Mouse (Mus musculus) stomach, postnatal 0 days (tissue): Measurements from ENCODE around the gene Otof.

Experiments
- CTCF ChIP-seq: IDR thresholded peaks from 2 replicates; pipeline ENCODE4 v1.5.1; 2016; ENCODE audit warnings: antibody characterized with exemption, low read depth, mild to moderate bottlenecking, moderate library complexity
- EP300 ChIP-seq: optimal IDR thresholded peaks from 2 replicates; pipeline ENCODE3; 2016; ENCODE audit warnings: antibody characterized with exemption

DNA sequence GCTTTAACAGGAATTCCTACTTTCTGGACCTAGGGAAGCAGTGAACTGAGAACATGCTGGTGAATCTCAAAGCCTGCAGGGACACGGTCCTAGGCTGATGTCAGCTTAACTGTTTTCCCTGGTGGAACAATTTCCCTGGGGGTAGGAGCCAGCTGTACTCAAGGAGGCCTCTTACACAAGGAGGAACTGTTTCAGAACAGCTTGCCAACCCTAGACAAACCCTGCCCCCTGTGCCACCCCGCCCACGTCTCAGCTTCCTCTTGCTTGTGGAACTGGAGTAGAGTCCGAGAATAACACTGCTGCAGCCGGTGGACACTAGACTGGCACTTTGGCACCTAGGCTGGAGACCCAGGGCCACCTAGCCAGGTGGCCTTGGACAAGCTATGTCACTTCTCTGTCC, 92.3 kb downstream of the Otof start:
- no peak for TF ChIP-seq CTCF
- TF ChIP-seq EP300: no peak
